Mouse (Mus musculus) intestine, embryonic 14.5 days (tissue): ENCODE measurements around the gene Mcm6. TPM values are rescaled to one million over a fixed set of nuclear protein-coding genes. Genes with fewer than 3 reads are reported as not detected.
"Not testable (repeated sequence)": the region's sequence is repeated elsewhere in the genome, so short reads cannot be mapped to it uniquely, and the experiment has no call there.

ENCODE experiments used
- ATAC-seq: fragments of 200-750 bp; cut with Nextera tagmentation; replicated peaks from 2 replicates; pipeline ENCODE4 v1.8.0; 2017; ENCODE audit warnings: low read depth, moderate number of reproducible peaks, moderate TSS enrichment, moderate library complexity; ENCODE audit not compliant: low FRiP score, low TSS enrichment
- DNase-seq: peaks from one replicate; pipeline ENCODE4 v3.0.0-alpha.2; 2018; ENCODE audit warnings: low spot score
- H3K27ac ChIP-seq: fragments of 300-500 bp; sonication (generic); 2 replicates; pipeline ENCODE4 v1.5.1; 2014; ENCODE audit warnings: low read depth, mild to moderate bottlenecking, control low read depth
- H3K27me3 ChIP-seq: fragments of 300-500 bp; sonication (generic); replicated peaks from 2 replicates; pipeline ENCODE4 v1.6.1; 2014; ENCODE audit warnings: low read length, control low read depth; ENCODE audit not compliant: control insufficient read depth, insufficient read depth
- H3K36me3 ChIP-seq: fragments of 300-500 bp; sonication (generic); 2 replicates; pipeline ENCODE4 v1.6.1; 2014; ENCODE audit warnings: low read length, control low read depth; ENCODE audit not compliant: control insufficient read depth, insufficient read depth
- H3K4me1 ChIP-seq: fragments of 300-500 bp; sonication (generic); replicated peaks from 2 replicates; pipeline ENCODE4 v1.6.1; 2014; ENCODE audit warnings: low read length, control low read depth, mixed read lengths; ENCODE audit not compliant: control insufficient read depth, insufficient read depth
- H3K4me2 ChIP-seq: fragments of 300-500 bp; sonication (generic); 2 replicates; pipeline ENCODE4 v1.6.1; 2014; ENCODE audit warnings: low read length
- H3K4me3 ChIP-seq: fragments of 300-500 bp; sonication (generic); 2 replicates; pipeline ENCODE4 v1.5.1; 2014; ENCODE audit warnings: low read depth, low read length, control low read depth, mixed read lengths
- H3K9ac ChIP-seq: fragments of 300-500 bp; sonication (generic); 2 replicates; pipeline ENCODE4 v1.6.1; 2014; ENCODE audit warnings: mild to moderate bottlenecking, low read length
- H3K9me3 ChIP-seq: fragments of 300-500 bp; sonication (generic); 2 replicates; pipeline ENCODE4 v1.6.1; 2016; ENCODE audit warnings: low read length, control low read depth; ENCODE audit not compliant: control insufficient read depth
- WGBS: fragments of 180-500 bp; shearing (Covaris S2); extraction: QIAGEN DNeasy Blood & Tissue Kit; methylation state at CpG from one replicate; pipeline ENCODE4 v1.1.7; 2014; 5-methylcytosine and 5-hydroxymethylcytosine counted together
- polyA plus RNA-seq: library from polyadenylated mRNA; unstranded; fragments of >200 nt; fragmentation: Nextera tagmentation; extraction: Ambion mirVana; gene quantifications from 2 replicates; pipeline ENCODE4 v1.2.1, GENCODE M21; 2014

Gene Mcm6
- polyA plus RNA-seq, 1 experiment from 2014 or later, result 284 TPM

GRCm38 (mm10) chr1:128319266-128319665, 40.2 kb downstream of the Mcm6 start:
- H3K4me3 ChIP-seq, H3K27ac ChIP-seq, H3K4me2 ChIP-seq, H3K36me3 ChIP-seq, H3K9me3 ChIP-seq, H3K4me1 ChIP-seq, ATAC-seq, H3K27me3 ChIP-seq, DNase-seq, H3K9ac ChIP-seq: not testable (repeated sequence)
- 81% methylated on average over 6 of the region's 6 CpGs for WGBS

DNA sequence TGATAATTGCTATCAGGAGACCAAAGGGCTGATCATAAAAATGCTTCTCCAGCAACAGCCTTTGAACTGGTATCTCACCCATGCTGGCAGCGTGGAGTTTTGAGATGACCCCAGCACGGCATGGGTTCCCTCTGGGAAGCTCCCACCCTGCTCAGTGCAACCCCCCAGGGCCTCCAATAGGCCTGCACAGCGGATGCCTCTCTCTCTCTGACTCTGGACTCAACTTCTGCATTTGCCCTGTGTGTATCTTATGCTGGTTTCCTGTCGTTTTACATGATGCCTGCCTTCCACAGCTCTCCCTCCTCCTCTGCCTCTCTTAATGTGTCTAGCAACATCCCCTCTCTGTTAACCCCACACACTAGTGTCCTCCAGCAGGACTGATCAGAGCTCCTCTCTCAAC, 44.8 kb downstream of the Mcm6 start:
- H3K9me3 ChIP-seq, result no peaks in the 10 kb centered on the region
- no peaks in the 10 kb centered on the region for H3K27me3 ChIP-seq
- H3K36me3 ChIP-seq, result no peaks in the 10 kb centered on the region
- no peak overlapping the region for H3K4me2 ChIP-seq
- DNase-seq, result no peak
- no peak overlapping the region for H3K9ac ChIP-seq
- H3K4me1 ChIP-seq, result no peaks in the 10 kb centered on the region
- ATAC-seq, result no peak
- WGBS, result 52% methylated on average over 4 of the region's 4 CpGs
- no peak overlapping the region for H3K27ac ChIP-seq
- no peak overlapping the region for H3K4me3 ChIP-seq

DNA sequence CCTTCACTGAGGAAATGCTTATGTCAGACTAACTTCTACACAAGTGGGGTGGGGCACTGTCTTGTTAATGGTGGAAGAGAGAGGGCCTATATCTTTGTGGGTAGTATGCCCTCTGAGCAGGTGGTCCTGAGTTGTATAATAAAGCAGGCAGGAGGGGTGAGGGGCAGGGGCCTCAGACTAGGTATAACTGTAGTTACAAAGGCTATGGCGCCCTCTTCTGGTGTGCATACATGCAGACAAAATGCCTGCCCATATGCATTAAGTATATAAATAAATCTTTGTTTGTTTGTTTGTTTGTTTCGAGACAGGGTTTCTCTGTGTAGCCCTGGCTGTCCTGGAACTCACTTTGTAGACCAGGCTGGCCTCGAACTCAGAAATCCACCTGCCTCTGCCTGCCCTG, 50.4 kb downstream of the Mcm6 start:
- Histone ChIP-seq H3K4me3 (no peak overlapping the region), H3K27me3 (no peaks in the 10 kb centered on the region), H3K9ac (no peak overlapping the region), H3K9me3 (no peaks in the 10 kb centered on the region), H3K4me2 (no peak overlapping the region), H3K4me1 (no peaks in the 10 kb centered on the region), H3K27ac (no peak overlapping the region), H3K36me3 (no peaks in the 10 kb centered on the region)
- ATAC-seq, result no peak
- WGBS, result 73% methylated on average over 3 of the region's 3 CpGs
- no peak for DNase-seq

- Histone ChIP-seq H3K4me3 (no peak overlapping the region), H3K4me1 (no peaks in the 10 kb centered on the region), H3K27me3 (no peaks in the 10 kb centered on the region), H3K27ac (no peak overlapping the region), H3K36me3 (no peaks in the 10 kb centered on the region), H3K9ac (no peak overlapping the region), H3K9me3 (no peaks in the 10 kb centered on the region), H3K4me2 (no peak overlapping the region)
- DNase-seq, result no peak
- 92% methylated on average over 16 of the region's 16 CpGs for WGBS
- ATAC-seq, result no peak
These were observed 55.6 kb downstream of the Mcm6 start for GRCm38 (mm10) chr1:128303900-128304299.

DNA sequence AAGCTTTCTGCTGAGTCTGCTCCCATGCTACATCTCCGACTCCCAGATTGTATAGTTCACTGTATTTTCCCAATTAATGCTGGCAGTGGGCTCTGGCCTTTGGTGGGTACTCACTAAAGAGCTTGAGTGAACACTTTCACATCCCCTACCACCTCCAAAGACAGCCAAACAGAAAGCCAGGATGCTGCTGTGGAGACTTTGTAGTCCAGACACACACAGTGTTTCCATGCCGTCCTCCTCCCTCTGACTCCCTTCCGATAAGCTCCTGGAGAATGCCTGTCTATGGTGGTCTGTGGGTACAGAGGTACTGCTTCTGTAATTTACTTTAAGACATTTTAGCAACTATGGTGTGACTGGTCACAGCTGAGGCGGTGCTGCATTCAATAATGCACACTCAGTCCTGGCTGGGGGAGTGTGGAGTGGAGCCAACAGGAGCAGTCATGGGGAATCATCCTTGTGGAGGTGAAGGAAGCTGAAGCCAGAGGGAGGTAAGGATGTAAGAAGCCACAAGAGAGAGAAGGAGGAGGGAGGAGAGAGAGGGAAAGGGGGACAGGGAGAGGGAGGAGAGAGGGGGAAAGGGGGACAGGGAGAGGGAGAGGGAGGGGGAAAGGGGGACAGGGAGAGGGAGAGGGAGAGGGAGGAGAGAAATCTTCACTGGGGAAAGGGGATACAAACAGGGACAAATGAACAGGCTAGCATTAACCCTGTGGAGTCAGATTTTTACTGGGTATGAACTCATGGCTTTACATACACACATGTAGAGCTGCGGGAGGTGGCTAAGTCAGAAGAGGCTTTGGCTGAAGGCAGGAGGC, 63.5 kb downstream of the Mcm6 start:
- H3K27me3 ChIP-seq, result no peaks in the 10 kb centered on the region
- H3K36me3 ChIP-seq, result no peaks in the 10 kb centered on the region
- DNase-seq (no peak), ATAC-seq (no peak)
- no peaks in the 10 kb centered on the region for H3K4me1 ChIP-seq
- no peak overlapping the region for H3K27ac ChIP-seq
- H3K4me3 ChIP-seq, result no peak overlapping the region
- 65% methylated on average over 5 of the region's 5 CpGs for WGBS
- H3K4me2 ChIP-seq, result no peak overlapping the region
- no peak overlapping the region for H3K9ac ChIP-seq
- H3K9me3 ChIP-seq, result no peaks in the 10 kb centered on the region

- H3K4me2 ChIP-seq, result no peak overlapping the region
- WGBS, result 60% methylated on average over 8 of the region's 8 CpGs
- no peaks in the 10 kb centered on the region for H3K27me3 ChIP-seq
- ATAC-seq (no peak), DNase-seq (no peak)
- H3K4me1 ChIP-seq, result no peaks in the 10 kb centered on the region
- H3K27ac ChIP-seq, result no peak overlapping the region
- no peak overlapping the region for H3K9ac ChIP-seq
- no peaks in the 10 kb centered on the region for H3K36me3 ChIP-seq
- no peaks in the 10 kb centered on the region for H3K9me3 ChIP-seq
- no peak overlapping the region for H3K4me3 ChIP-seq
These were observed 64.2 kb downstream of the Mcm6 start for GRCm38 (mm10) chr1:128295296-128295695.

DNA sequence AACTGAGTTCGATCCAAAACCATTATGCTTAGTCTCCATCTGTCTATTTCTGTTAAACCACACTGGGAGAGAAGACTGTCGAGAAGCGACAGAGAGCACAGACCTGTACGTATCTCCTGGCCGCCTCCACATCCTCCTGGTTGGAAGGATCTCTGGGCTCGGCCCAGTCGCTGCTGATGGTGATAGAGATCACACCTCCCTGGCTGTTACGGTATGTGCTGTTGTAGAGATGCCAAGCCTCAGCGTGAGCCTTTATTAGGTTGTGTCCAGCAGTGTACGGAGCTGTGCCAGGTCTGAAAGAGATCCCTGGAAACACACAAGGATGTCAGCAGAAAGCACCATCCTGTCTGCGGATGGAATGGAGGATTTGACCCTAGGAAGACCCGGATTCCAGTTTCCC, 65.9 kb downstream of the Mcm6 start:
- ATAC-seq (no peak), DNase-seq (no peak)
- Histone ChIP-seq H3K9me3 (no peaks in the 10 kb centered on the region), H3K4me2 (no peak overlapping the region), H3K4me3 (no peak overlapping the region), H3K9ac (no peak overlapping the region), H3K4me1 (no peaks in the 10 kb centered on the region), H3K27me3 (no peaks in the 10 kb centered on the region), H3K36me3 (no peaks in the 10 kb centered on the region), H3K27ac (no peak overlapping the region)
- 81% methylated on average over 12 of the region's 12 CpGs for WGBS

DNA sequence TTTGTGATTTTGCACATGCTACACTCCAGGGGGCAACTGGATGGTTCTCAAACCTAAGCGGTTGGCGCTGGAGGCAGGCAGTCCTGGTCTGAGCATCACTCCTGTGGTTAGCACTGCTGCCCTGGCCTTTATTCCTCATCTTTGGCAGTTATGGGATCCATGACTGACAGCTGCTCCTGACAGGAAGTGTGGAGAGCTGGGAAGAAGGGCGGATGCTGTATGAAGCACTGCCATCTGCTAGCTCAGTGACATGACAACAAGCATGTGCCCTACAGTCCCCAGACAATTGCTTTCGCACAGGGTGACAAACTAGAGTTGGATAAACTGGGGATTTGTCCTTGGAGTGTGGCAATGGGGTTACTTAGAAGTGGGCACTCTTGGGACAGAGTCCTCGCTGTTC, 69.2 kb downstream of the Mcm6 start:
- WGBS, result 92% methylated on average over 5 of the region's 5 CpGs
- no peak for ATAC-seq

GRCm38 (mm10) chr1:128285136-128285535, 74.3 kb downstream of the Mcm6 start:
- H3K36me3 ChIP-seq, result 0 out of 2 replicates have a peak, but pooled peaks cover 3% of the 10 kb centered on the region
- H3K4me1 ChIP-seq, result no peaks in the 10 kb centered on the region
- H3K9ac ChIP-seq, result no peak overlapping the region
- no peaks in the 10 kb centered on the region for H3K27me3 ChIP-seq
- H3K4me2 ChIP-seq, result no peak overlapping the region
- 87% methylated on average over 9 of the region's 9 CpGs for WGBS
- H3K27ac ChIP-seq, result no peak overlapping the region
- ATAC-seq (no peak), DNase-seq (no peak)
- no peak overlapping the region for H3K4me3 ChIP-seq
- H3K9me3 ChIP-seq, result no peaks in the 10 kb centered on the region

More for the DNA sequence above, 69.2 kb downstream of the Mcm6 start:
- Histone ChIP-seq H3K9me3 (no peaks in the 10 kb centered on the region), H3K27ac (no peak overlapping the region), H3K36me3 (no peaks in the 10 kb centered on the region), H3K9ac (no peak overlapping the region), H3K4me3 (no peak overlapping the region), H3K27me3 (no peaks in the 10 kb centered on the region), H3K4me2 (no peak overlapping the region), H3K4me1 (no peaks in the 10 kb centered on the region)
- no peak for DNase-seq
